Comparison of ENCODE assay signal across 25 mouse cellular contexts in the genomic region with DNA sequence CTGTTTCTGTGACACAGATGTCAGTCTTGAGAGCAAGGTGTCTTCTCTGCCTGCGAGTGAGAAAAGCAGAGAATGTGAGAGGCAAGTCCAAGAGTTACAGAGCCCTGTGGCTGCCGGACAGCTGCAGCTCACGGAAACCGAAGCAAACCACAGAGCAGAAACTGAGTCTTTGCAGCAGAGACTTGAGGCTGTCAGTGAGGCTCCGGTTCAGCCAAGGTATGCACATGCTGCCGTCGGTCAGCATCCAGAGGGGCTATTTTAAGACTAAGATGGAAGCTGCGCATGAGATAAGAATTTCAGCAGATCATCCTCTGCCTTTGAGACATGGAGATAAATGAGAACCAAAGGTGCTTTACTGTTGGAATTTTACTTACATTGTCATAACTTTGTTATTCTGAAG. TPM values are rescaled to one million over a fixed set of nuclear protein-coding genes. Genes with fewer than 3 reads are reported as not detected.
DNase-seq lines count a peak whose midpoint lies in the region; ATAC-seq and TF ChIP-seq lines count a peak whose summit lies in the region.
"Had no signal": no experiment of that assay in that cellular context is flagged by ENCODE, and none has a peak within 500 bp of the region (broad histone marks: within the 10 kb centered on the region; RNA-seq: fewer than 3 reads in every experiment).

No protein-coding gene starts in this region.

- 0 out of 2 replicates have a peak overlapping the region, but pooled peaks have one; percentile 45 for H3K9ac ChIP-seq in heart, embryonic 12.5 days
- H3K9ac ChIP-seq in heart, adult 2 months (ENCODE audit: low read depth, low read length), result no peak overlapping the region
- H3K9ac ChIP-seq: embryonic facial prominence, embryonic 12.5 days; forebrain, embryonic 13.5 days had no signal

- no peak overlapping the region; the same call in 1 of the 2 replicates for H3K4me3 ChIP-seq in heart, embryonic 10.5 days
- H3K4me3 ChIP-seq in heart, embryonic 12.5 days, result no peak overlapping the region
- no peak overlapping the region for H3K4me3 ChIP-seq in heart, adult 2 months
- H3K4me3 ChIP-seq in myocyte, result no peak overlapping the region
- H3K4me3 ChIP-seq: embryonic facial prominence, embryonic 10.5 days; embryonic facial prominence, embryonic 12.5 days; forebrain, embryonic 13.5 days had no signal

- no peak for TF ChIP-seq CTCF in heart, adult 2 months (IDR thresholded peaks at IDR 0.05)

- no peak for ATAC-seq in heart, embryonic 12.5 days (ENCODE audit: insufficient number of reproducible peaks, low FRiP score)
- ATAC-seq: activated CD4-positive, CD25-positive, alpha-beta regulatory T cell, adult 4 months; CD4-positive, CD25-positive, alpha-beta regulatory T cell, adult 4 months; forebrain, embryonic 13.5 days; Patski had no signal

- TF ChIP-seq EP300 in heart, adult 2 months (IDR thresholded peaks at IDR 0.05; ENCODE audit: insufficient read depth, low read depth, low read length), result no peak

- H3K79me2 ChIP-seq in heart, adult 2 months (replicated peaks; ENCODE audit: control insufficient read depth, insufficient read depth, low read length), result no peaks in the 10 kb centered on the region
- H3K79me2 ChIP-seq in myocyte (ENCODE audit: control insufficient read depth, insufficient read depth), result no peaks in the 10 kb centered on the region

- H3K9me3 ChIP-seq in heart, embryonic 10.5 days, result no peaks in the 10 kb centered on the region
- no peaks in the 10 kb centered on the region for H3K9me3 ChIP-seq in heart, embryonic 12.5 days (replicated peaks)
- H3K9me3 ChIP-seq: embryonic facial prominence, embryonic 10.5 days; embryonic facial prominence, embryonic 12.5 days; forebrain, embryonic 13.5 days; G1E had no signal

- 53% methylated on average over 8 of the region's 8 CpGs for whole genome bisulfite sequencing in heart, embryonic 10.5 days
- WGBS in heart, embryonic 12.5 days, result 54% methylated on average over 8 of the region's 8 CpGs
- 70% methylated on average over 8 of the region's 8 CpGs for WGBS in heart, adult 2 months

- H3ac ChIP-seq in myocyte (ENCODE audit: control insufficient read depth, insufficient read length), result no peak overlapping the region

- DNase-seq in gastrocnemius, adult 18-20 months (ENCODE audit: low spot score), result peak; percentile 31
- DNase-seq in gastrocnemius, postnatal 36 days, result no peak
- no peak for DNase-seq in heart, embryonic 10.5 days (ENCODE audit: low spot score)
- no peak for DNase-seq in heart, postnatal 10 days
- DNase-seq in heart, adult 2 months, result no peak
- no peak for DNase-seq in right cerebral cortex, postnatal 4 days
- DNase-seq: adrenal gland, adult 8-10 months; adrenal gland, postnatal 14 days; adrenal gland, postnatal 36 days; B cell, adult 2 months; cerebellum, adult 11-12 months; cerebellum, adult 2 months; cerebellum, adult 9-10 months; cerebellum, postnatal 10 days; cerebellum, postnatal 25 days had no signal

- H3K27ac ChIP-seq in heart, embryonic 10.5 days, result peak overlapping the region; percentile 44; the same call in 1 of the 2 replicates
- H3K27ac ChIP-seq in heart, embryonic 12.5 days (ENCODE audit: poor library complexity, severe bottlenecking), result 0 out of 2 replicates have a peak overlapping the region, but pooled peaks have one; percentile 43
- H3K27ac ChIP-seq in heart, adult 2 months, result no peak overlapping the region
- H3K27ac ChIP-seq: embryonic facial prominence, embryonic 10.5 days; embryonic facial prominence, embryonic 12.5 days; forebrain, embryonic 13.5 days had no signal

- H3K4me1 ChIP-seq in heart, embryonic 10.5 days, result 0 out of 2 replicates have a peak, but pooled peaks cover 7% of the 10 kb centered on the region
- H3K4me1 ChIP-seq in heart, embryonic 12.5 days (replicated peaks), result peaks cover 5% of the 10 kb centered on the region
- peaks cover 2% of the 10 kb centered on the region; the same call in 1 of the 2 replicates for H3K4me1 ChIP-seq in heart, adult 2 months (ENCODE audit: control insufficient read depth, insufficient read depth, low read length)
- H3K4me1 ChIP-seq: embryonic facial prominence, embryonic 10.5 days; embryonic facial prominence, embryonic 12.5 days; forebrain, embryonic 13.5 days had no signal

- no peaks in the 10 kb centered on the region for H3K27me3 ChIP-seq in heart, embryonic 10.5 days (ENCODE audit: insufficient read depth, poor library complexity, severe bottlenecking)
- no peaks in the 10 kb centered on the region for H3K27me3 ChIP-seq in heart, embryonic 12.5 days (replicated peaks)
- no peaks in the 10 kb centered on the region for H3K27me3 ChIP-seq in heart, adult 2 months (ENCODE audit: control insufficient read depth, insufficient read depth, low read length)
- no peaks in the 10 kb centered on the region for H3K27me3 ChIP-seq in myocyte (ENCODE audit: control insufficient read depth, insufficient read depth, insufficient read length)
- H3K27me3 ChIP-seq: CH12.LX; embryonic facial prominence, embryonic 12.5 days; forebrain, embryonic 13.5 days; Patski had no signal

- H3K36me3 ChIP-seq in heart, embryonic 10.5 days, result peaks cover 50% of the 10 kb centered on the region
- peaks cover 51% of the 10 kb centered on the region for H3K36me3 ChIP-seq in heart, embryonic 12.5 days
- H3K36me3 ChIP-seq in heart, adult 2 months (ENCODE audit: control insufficient read depth, insufficient read depth, low read length), result peaks cover 7% of the 10 kb centered on the region
- peaks cover 27% of the 10 kb centered on the region for H3K36me3 ChIP-seq in myocyte (ENCODE audit: control insufficient read depth, insufficient read depth)

- TF ChIP-seq POLR2A in heart, adult 2 months (IDR thresholded peaks at IDR 0.05; ENCODE audit: insufficient read depth, low read depth, low read length), result no peak
- no peak for TF ChIP-seq POLR2A in myocyte (IDR thresholded peaks at IDR 0.05; ENCODE audit: insufficient read length, low read depth)

- H3K4me2 ChIP-seq in heart, embryonic 12.5 days, result 0 out of 2 replicates have a peak overlapping the region, but pooled peaks have one; percentile 24
- no peak overlapping the region for H3K4me2 ChIP-seq in myocyte (ENCODE audit: low read depth)
- H3K4me2 ChIP-seq: embryonic facial prominence, embryonic 12.5 days; forebrain, embryonic 13.5 days had no signal

- intact Hi-C loops in gastrocnemius, postnatal 36 days (cut with DNase I), result no loop called here
- intact Hi-C loops in heart, postnatal 10 days (cut with DNase I), result no loop called here
- intact Hi-C loops in heart, adult 2 months (cut with DNase I), result no loop called here

TF ChIP-seq in myocyte, 11 proteins besides CTCF, POLR2A, EP300 and RAD21:
- TF ChIP-seq E2F4 (IDR thresholded peaks at IDR 0.05; ENCODE audit: insufficient read depth) (no peak), REST (IDR thresholded peaks at IDR 0.05; ENCODE audit: insufficient read depth, insufficient read length) (no peak), MYOD1 (IDR thresholded peaks at IDR 0.05; ENCODE audit: control insufficient read depth in 1 of 3, insufficient read length in 2 of 3, low read depth in 2 of 3) (peak in 2 of 3 experiments; percentile 25 to 33), MYOG (IDR thresholded peaks at IDR 0.05; ENCODE audit: control insufficient read depth in 1 of 3, insufficient read depth in 1 of 3, insufficient read length in 2 of 3, low read depth in 2 of 3) (no peak), TCF3 (IDR thresholded peaks at IDR 0.05; ENCODE audit: insufficient read length, low read depth) (no peak)

RNA-seq across cellular contexts. Expression of a gene that starts 48.3 kb away (rescaled TPM):
- 10 to 100 TPM; 39.9 to 50.6 TPM for total RNA-seq in gastrocnemius, adult 18-20 months (2021)
- 10 to 100 TPM; 40.3 to 42.4 TPM for total RNA-seq in gastrocnemius, postnatal 36 days (2021)
- polyA plus RNA-seq in heart, embryonic 10.5 days (2016; fragmentation: Nextera tagmentation; extraction: Ambion mirVana), result 107 and 121 TPM in 2 replicates
- total RNA-seq in heart, postnatal 10 days (2021), result 10 to 100 TPM; 47.2 to 48.5 TPM
- 107 and 121 TPM in 2 replicates for polyA plus RNA-seq in heart, embryonic 12.5 days (2016; fragmentation: Nextera tagmentation; extraction: Ambion mirVana)
- total RNA-seq in heart, adult 2 months (2021), result 10 to 100 TPM; 37.5 to 45.3 TPM
- polyA plus RNA-seq in heart, adult 2 months (2012; rRNA removed), result 4.4 and 6.8 TPM in 2 replicates
- polyA plus RNA-seq in myocyte (2012; fragmentation: generic; extraction: Trizol), result 3.0 TPM
